Mouse (Mus musculus) embryonic fibroblast, embryonic 13.5 days (primary cell): Measurements from ENCODE around the gene Esrp2.

Experiments
- CTCF ChIP-seq: IDR thresholded peaks from 2 replicates; pipeline ENCODE4 v1.5.1; 2011; ENCODE audit warnings: mild to moderate bottlenecking, control low read depth, low read length, moderate library complexity, borderline replicate concordance; ENCODE audit not compliant: insufficient read depth
- POLR2A ChIP-seq: IDR thresholded peaks from 2 replicates; pipeline ENCODE4 v1.6.1; 2011; ENCODE audit warnings: low read depth, mild to moderate bottlenecking, control low read depth, low read length, moderate library complexity

GRCm38 (mm10) chr8:106150653-106151000 lies 13.9 kb upstream of the Esrp2 start:
- TF ChIP-seq CTCF (no peak), POLR2A (no peak)
